Mouse (Mus musculus) intestine, embryonic 16.5 days (tissue): Measurements from ENCODE around the gene Arhgap45. TPM values are rescaled to one million over a fixed set of nuclear protein-coding genes. Genes with fewer than 3 reads are reported as not detected.
A peak's percentile ranks its signal among the peaks of the same experiment; 100 is the strongest.

Source experiments
- ATAC-seq: fragments of 200-750 bp; cut with Nextera tagmentation; 2 replicates; pipeline ENCODE4 v1.8.0; 2017; ENCODE audit warnings: moderate TSS enrichment, moderate library complexity
- H3K27ac ChIP-seq: fragments of 300-500 bp; sonication (generic); 2 replicates; pipeline ENCODE4 v1.5.1; 2014; ENCODE audit warnings: mild to moderate bottlenecking, low read length
- H3K27me3 ChIP-seq: fragments of 300-500 bp; sonication (generic); replicated peaks from 2 replicates; pipeline ENCODE4 v1.6.1; 2014; ENCODE audit warnings: low read length, control low read depth, mixed read lengths; ENCODE audit not compliant: control insufficient read depth, insufficient read depth
- H3K36me3 ChIP-seq: fragments of 300-500 bp; sonication (generic); 2 replicates; pipeline ENCODE4 v1.6.1; 2014; ENCODE audit warnings: low read length, control low read depth; ENCODE audit not compliant: control insufficient read depth, insufficient read depth
- H3K4me1 ChIP-seq: fragments of 300-500 bp; sonication (generic); 2 replicates; pipeline ENCODE4 v1.6.1; 2014; ENCODE audit warnings: low read length, control low read depth, mixed read lengths; ENCODE audit not compliant: control insufficient read depth, insufficient read depth
- H3K4me2 ChIP-seq: fragments of 300-500 bp; sonication (generic); 2 replicates; pipeline ENCODE4 v1.6.1; 2014; ENCODE audit warnings: low read depth, low read length, control low read depth
- H3K4me3 ChIP-seq: fragments of 300-500 bp; sonication (generic); 2 replicates; pipeline ENCODE4 v1.5.1; 2014; ENCODE audit warnings: mild to moderate bottlenecking, low read length
- H3K9ac ChIP-seq: fragments of 300-500 bp; sonication (generic); 2 replicates; pipeline ENCODE4 v1.6.1; 2014; ENCODE audit warnings: low read depth, low read length
- H3K9me3 ChIP-seq: fragments of 300-500 bp; sonication (generic); 2 replicates; pipeline ENCODE4 v1.6.1; 2016; ENCODE audit warnings: low read length, control low read depth; ENCODE audit not compliant: control insufficient read depth
- WGBS: fragments of 180-500 bp; shearing (Covaris S2); extraction: QIAGEN DNeasy Blood & Tissue Kit; methylation state at CpG from one replicate; pipeline ENCODE4 v1.1.7; 2014; 5-methylcytosine and 5-hydroxymethylcytosine counted together
- polyA plus RNA-seq: library from polyadenylated mRNA; unstranded; fragments of >200 nt; fragmentation: Nextera tagmentation; extraction: Ambion mirVana; gene quantifications from 2 replicates; pipeline ENCODE4 v1.2.1, GENCODE M21; 2015

The Arhgap45 gene
- polyA plus RNA-seq, 1 experiment from 2014 or later = 7.3 TPM

GRCm38 (mm10) chr10:80018739-80019297 is 2.4 kb downstream of the Arhgap45 start:
- peak overlapping the region; percentile 22; the same call in 1 of the 2 replicates for H3K4me3 ChIP-seq

GRCm38 (mm10) chr10:80019471-80020131 is 3.1 kb downstream of the Arhgap45 start:
- peak overlapping the region; percentile 46 for H3K4me2 ChIP-seq
- no peaks in the 10 kb centered on the region for H3K36me3 ChIP-seq
- peak overlapping the region; percentile 63 for H3K9ac ChIP-seq
- 17% methylated on average over 20 of the region's 20 CpGs for WGBS
- peak overlapping the region; percentile 54; the same call in 1 of the 2 replicates for H3K27ac ChIP-seq
- H3K27me3 ChIP-seq = no peaks in the 10 kb centered on the region; the same call in 1 of the 2 replicates
- peaks cover 17% of the 10 kb centered on the region for H3K4me1 ChIP-seq
- ATAC-seq = peak; percentile 49
- no peaks in the 10 kb centered on the region for H3K9me3 ChIP-seq
- H3K4me3 ChIP-seq = peak overlapping the region; percentile 24

More at GRCm38 (mm10) chr10:80018739-80019297, 2.4 kb downstream of the Arhgap45 start:
- H3K36me3 ChIP-seq = no peaks in the 10 kb centered on the region
- peaks cover 20% of the 10 kb centered on the region for H3K4me1 ChIP-seq
- peak overlapping the region; percentile 63 for H3K9ac ChIP-seq
- ATAC-seq = peak; percentile 76
- peaks cover 7% of the 10 kb centered on the region for H3K27me3 ChIP-seq
- H3K9me3 ChIP-seq = no peaks in the 10 kb centered on the region
- H3K27ac ChIP-seq = peak overlapping the region; percentile 54; the same call in 1 of the 2 replicates
- peak overlapping the region; percentile 46 for H3K4me2 ChIP-seq
- WGBS = 8% methylated on average over 15 of the region's 15 CpGs

GRCm38 (mm10) chr10:80020191-80020590 is 3.7 kb downstream of the Arhgap45 start:
- peaks cover 17% of the 10 kb centered on the region for H3K4me1 ChIP-seq
- peak overlapping the region; percentile 63 for H3K9ac ChIP-seq
- ATAC-seq = no peak
- no peaks in the 10 kb centered on the region for H3K27me3 ChIP-seq
- peak overlapping the region; percentile 46 for H3K4me2 ChIP-seq
- no peak overlapping the region for H3K27ac ChIP-seq
- no peaks in the 10 kb centered on the region for H3K36me3 ChIP-seq
- WGBS = 48% methylated on average over 11 of the region's 11 CpGs
- H3K9me3 ChIP-seq = no peaks in the 10 kb centered on the region
- H3K4me3 ChIP-seq = peak overlapping the region; percentile 24

- Histone ChIP-seq H3K36me3 (no peaks in the 10 kb centered on the region), H3K9me3 (no peaks in the 10 kb centered on the region), H3K4me3 (no peak overlapping the region), H3K4me1 (peaks cover 19% of the 10 kb centered on the region), H3K27me3 (no peaks in the 10 kb centered on the region), H3K4me2 (no peak overlapping the region), H3K9ac (0 out of 2 replicates have a peak overlapping the region, but pooled peaks have one; percentile 63), H3K27ac (no peak overlapping the region)
- ATAC-seq = no peak
- WGBS = 81% methylated on average over 18 of the region's 18 CpGs
Measured at GRCm38 (mm10) chr10:80020603-80021319, 4.3 kb downstream of the Arhgap45 start.

- no peak for ATAC-seq
- H3K27ac ChIP-seq = no peak overlapping the region
Measured at GRCm38 (mm10) chr10:80021320-80021641, 4.8 kb downstream of the Arhgap45 start.

GRCm38 (mm10) chr10:80022164-80022563 is 5.7 kb downstream of the Arhgap45 start:
- Histone ChIP-seq H3K27ac (no peak overlapping the region), H3K4me3 (no peak overlapping the region), H3K4me1 (peaks cover 22% of the 10 kb centered on the region), H3K27me3 (no peaks in the 10 kb centered on the region), H3K4me2 (no peak overlapping the region), H3K36me3 (no peaks in the 10 kb centered on the region), H3K9me3 (no peaks in the 10 kb centered on the region), H3K9ac (no peak overlapping the region)
- WGBS = 94% methylated on average over 12 of the region's 12 CpGs
- no peak for ATAC-seq

More at GRCm38 (mm10) chr10:80021320-80021641, 4.8 kb downstream of the Arhgap45 start:
- no peak overlapping the region for H3K4me2 ChIP-seq
- H3K4me3 ChIP-seq = no peak overlapping the region
- no peak overlapping the region for H3K9ac ChIP-seq
- WGBS = 83% methylated on average over 13 of the region's 13 CpGs
- peaks cover 22% of the 10 kb centered on the region for H3K4me1 ChIP-seq
- no peaks in the 10 kb centered on the region for H3K27me3 ChIP-seq
- no peaks in the 10 kb centered on the region for H3K36me3 ChIP-seq
- no peaks in the 10 kb centered on the region for H3K9me3 ChIP-seq

DNA sequence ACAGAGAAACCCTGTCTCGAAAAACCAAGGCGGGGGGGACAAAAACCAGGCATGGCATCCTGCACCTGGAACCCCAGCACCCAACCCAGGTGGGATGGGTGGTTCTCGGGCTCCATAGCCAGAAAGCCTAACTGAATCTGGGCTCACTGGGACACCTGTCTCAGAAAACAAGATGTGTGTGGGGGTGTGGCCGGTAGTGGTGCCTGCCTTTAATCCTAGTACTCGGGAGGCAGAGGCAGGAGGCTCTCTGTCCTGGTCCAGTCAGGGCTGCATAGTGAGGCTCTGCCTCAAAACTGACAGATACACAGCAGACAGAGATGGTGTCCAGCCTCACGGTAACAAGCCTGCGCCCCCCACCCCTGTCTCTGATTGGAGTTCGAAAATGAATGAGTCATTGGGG is 6.4 kb downstream of the Arhgap45 start:
- no peak overlapping the region for H3K9ac ChIP-seq
- no peaks in the 10 kb centered on the region for H3K9me3 ChIP-seq
- no peak overlapping the region for H3K4me3 ChIP-seq
- H3K27ac ChIP-seq = no peak overlapping the region
- no peak for ATAC-seq
- no peaks in the 10 kb centered on the region for H3K36me3 ChIP-seq
- 97% methylated on average over 8 of the region's 8 CpGs for WGBS
- no peaks in the 10 kb centered on the region for H3K27me3 ChIP-seq
- no peak overlapping the region for H3K4me2 ChIP-seq
- H3K4me1 ChIP-seq = peaks cover 26% of the 10 kb centered on the region

GRCm38 (mm10) chr10:80023758-80024157 is 7.3 kb downstream of the Arhgap45 start:
- no peak overlapping the region for H3K9ac ChIP-seq
- H3K27ac ChIP-seq = no peak overlapping the region
- H3K9me3 ChIP-seq = no peaks in the 10 kb centered on the region
- no peak overlapping the region for H3K4me3 ChIP-seq
- WGBS = 75% methylated on average over 5 of the region's 5 CpGs
- H3K36me3 ChIP-seq = no peaks in the 10 kb centered on the region
- ATAC-seq = no peak
- H3K27me3 ChIP-seq = no peaks in the 10 kb centered on the region
- H3K4me1 ChIP-seq = peaks cover 27% of the 10 kb centered on the region
- no peak overlapping the region for H3K4me2 ChIP-seq

DNA sequence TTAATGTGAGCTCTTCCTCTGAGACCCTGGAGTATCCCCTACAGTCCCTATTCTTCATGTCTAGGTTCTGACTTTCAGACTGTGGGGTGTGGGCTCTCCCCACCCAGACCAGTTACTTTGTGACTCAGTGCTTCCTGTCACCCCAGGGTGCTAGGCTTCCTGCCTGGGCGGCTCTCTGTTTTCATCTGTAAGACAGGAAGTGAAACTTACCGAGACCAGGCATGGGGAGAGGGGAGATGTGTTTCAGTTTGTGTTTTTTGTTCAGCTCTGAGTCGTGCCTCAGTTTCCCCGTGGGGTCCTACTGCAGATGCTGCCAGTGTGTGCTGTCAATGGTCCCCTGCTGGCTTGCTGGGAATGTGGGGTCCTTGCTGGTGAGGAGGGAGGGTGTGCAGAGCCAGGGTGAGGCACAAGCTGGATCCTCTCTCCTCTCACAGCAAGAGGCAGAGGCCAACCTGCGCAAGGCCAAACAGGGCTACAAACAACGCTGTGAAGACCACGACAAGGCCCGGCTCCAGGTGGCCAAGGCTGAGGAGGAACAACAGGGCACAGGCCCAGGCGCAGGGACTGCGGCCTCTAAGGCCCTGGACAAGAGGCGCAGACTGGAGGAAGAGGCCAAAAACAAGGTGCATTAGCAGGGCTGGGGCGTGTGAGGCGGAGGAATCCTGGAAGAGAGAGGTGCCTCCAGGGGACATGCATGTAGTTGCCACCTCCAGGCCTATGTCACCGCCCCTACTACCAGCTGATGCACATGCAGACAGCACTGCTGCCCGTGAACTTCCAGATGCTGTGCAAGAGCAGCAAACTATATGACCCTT is 8.0 kb downstream of the Arhgap45 start:
- Histone ChIP-seq H3K9me3 (no peaks in the 10 kb centered on the region), H3K4me1 (peaks cover 20% of the 10 kb centered on the region), H3K9ac (no peak overlapping the region), H3K4me2 (no peak overlapping the region), H3K27me3 (no peaks in the 10 kb centered on the region), H3K36me3 (no peaks in the 10 kb centered on the region), H3K4me3 (no peak overlapping the region), H3K27ac (no peak overlapping the region)
- no peak for ATAC-seq
- 78% methylated on average over 15 of the region's 15 CpGs for WGBS
